Mouse (Mus musculus) heart, postnatal 0 days (tissue): ENCODE measurements at regions not wholly inside any gene's neighbourhood (a gene's known extent, or its start where the extent isn't known, plus 50 kb on each side); places are given as distances from the start of the nearest gene placed in this dataset.

ENCODE experiments used
- CTCF ChIP-seq: IDR thresholded peaks from 2 replicates; pipeline ENCODE4 v1.5.1; 2016; ENCODE audit warnings: antibody characterized with exemption, control low read depth, low read depth
- EP300 ChIP-seq: IDR thresholded peaks from 2 replicates; pipeline ENCODE4 v1.6.1; 2016; ENCODE audit warnings: antibody characterized with exemption, low read depth

- no peak for TF ChIP-seq CTCF
- TF ChIP-seq EP300: no peak
Observed at GRCm38 (mm10) chr3:39102324-39102723, 215.6 kb downstream of the Fat4 start.
